Mouse (Mus musculus) liver, embryonic 14.5 days (tissue): ENCODE results near the gene Scarb1. TPM values are rescaled to one million over a fixed set of nuclear protein-coding genes. Genes with fewer than 3 reads are reported as not detected.
"Not testable (repeated sequence)": the region's sequence is repeated elsewhere in the genome, so short reads cannot be mapped to it uniquely, and the experiment has no call there.

Experiments
- ATAC-seq: fragments of 200-750 bp; cut with Nextera tagmentation; 2 replicates; pipeline ENCODE4 v1.8.0; 2017; ENCODE audit warnings: moderate number of reproducible peaks, mild to moderate bottlenecking, moderate library complexity; ENCODE audit not compliant: insufficient read depth
- DNase-seq, 3 experiments: peaks; one replicate each; pipeline ENCODE4 v3.0.0-alpha.2; 2012 to 2013; ENCODE audit warnings: low read depth in 3 of 3, low spot score in 3 of 3
- H3K27ac ChIP-seq: fragments of 300-500 bp; sonication (generic); 2 replicates; pipeline ENCODE4 v1.5.1; 2014; ENCODE audit warnings: moderate library complexity, mild to moderate bottlenecking, control low read depth, inconsistent platforms
- H3K27me3 ChIP-seq: fragments of 300-500 bp; sonication (generic); 2 replicates; pipeline ENCODE4 v1.6.1; 2014; ENCODE audit warnings: mild to moderate bottlenecking, low read length, moderate library complexity; ENCODE audit not compliant: control insufficient read depth, insufficient read depth
- H3K36me3 ChIP-seq: fragments of 300-500 bp; sonication (generic); replicated peaks from 2 replicates; pipeline ENCODE4 v1.6.1; 2014; ENCODE audit warnings: low read depth; ENCODE audit not compliant: control insufficient read depth, insufficient read depth
- H3K4me1 ChIP-seq, 2 experiments: fragments of 200-500 bp in 1 of 2; fragments of 300-500 bp in 1 of 2; sonication (generic) in 1 of 2; replicated peaks; 2 replicates each; pipeline ENCODE4 v1.6.1; 2012 to 2014; ENCODE audit warnings: antibody characterized with exemption in 1 of 2, inconsistent platforms in 1 of 2, low read length in 1 of 2; ENCODE audit not compliant: control insufficient read depth in 2 of 2, insufficient read depth in 2 of 2
- H3K4me2 ChIP-seq: fragments of 300-500 bp; sonication (generic); 2 replicates; pipeline ENCODE4 v1.6.1; 2014; ENCODE audit warnings: low read depth, mild to moderate bottlenecking, control low read depth, moderate library complexity
- H3K4me3 ChIP-seq, 2 experiments: fragments of 200-500 bp in 1 of 2; fragments of 300-500 bp in 1 of 2; sonication (generic) in 1 of 2; 2 replicates each; pipeline ENCODE4 v1.5.1; 2012 to 2014; ENCODE audit warnings: low read depth in 2 of 2, low read length in 2 of 2, mild to moderate bottlenecking in 2 of 2, control low read depth in 1 of 2, inconsistent platforms in 1 of 2, moderate library complexity in 1 of 2; ENCODE audit not compliant: insufficient read depth in 1 of 2
- H3K9ac ChIP-seq: fragments of 300-500 bp; sonication (generic); replicated peaks from 2 replicates; pipeline ENCODE4 v1.6.1; 2014; ENCODE audit warnings: mild to moderate bottlenecking, control low read depth, moderate library complexity
- H3K9me3 ChIP-seq: fragments of 300-500 bp; sonication (generic); 2 replicates; pipeline ENCODE4 v1.6.1; 2016; ENCODE audit warnings: low read length, mixed read lengths; ENCODE audit not compliant: control insufficient read depth
- CTCF ChIP-seq: IDR thresholded peaks from 2 replicates; pipeline ENCODE4 v1.5.1; 2016; ENCODE audit warnings: antibody characterized with exemption, low read depth, control low read depth
- EP300 ChIP-seq: IDR thresholded peaks from 2 replicates; pipeline ENCODE4 v1.6.1; 2016; ENCODE audit warnings: antibody characterized with exemption, low read depth
- WGBS: fragments of 180-500 bp; shearing (Covaris S2); extraction: QIAGEN DNeasy Blood & Tissue Kit; methylation state at CpG from one replicate; pipeline ENCODE4 v1.1.7; 2014; ENCODE audit not compliant: insufficient replicate concordance; 5-methylcytosine and 5-hydroxymethylcytosine counted together
- polyA plus RNA-seq, 2 experiments: library from polyadenylated mRNA; depleted of rRNA in 1 of 2; stranded (reverse) in 1 of 2; unstranded in 1 of 2; fragments of >200 nt; fragmentation: Nextera tagmentation in 1 of 2; extraction: Ambion mirVana in 1 of 2; gene quantifications; 2 replicates each; pipeline versions ENCODE4 v1.2.1 to v1.2.3; 2012 to 2014

Scarb1 gene
- 50.1 and 54.1 TPM in 2 replicates for polyA plus RNA-seq (2012; rRNA removed)
- polyA plus RNA-seq (2014; fragmentation: Nextera tagmentation; extraction: Ambion mirVana), result 41.6 and 50.6 TPM in 2 replicates

GRCm38 (mm10) chr5:125340547-125341262 is at the start of gene Scarb1:
TSS of gene Scarb1 (minus strand) at chr5:125341094.
- WGBS, result under 1% methylated on average over 41 of the region's 42 CpGs
- DNase-seq (peak; percentile 68 to 76 (median 73)), ATAC-seq (peak; percentile 87)
- Histone ChIP-seq H3K9ac (peak within 1 kb of the TSS; percentile 80), H3K9me3 (no peaks in the 10 kb centered on the region), H3K4me1 (peaks cover 33 to 46% of the 10 kb centered on the region in 2 experiments), H3K4me3 (peak within 1 kb of the TSS; percentile 88 to 90), H3K36me3 (no peaks in the 10 kb centered on the region), H3K27me3 (no peaks in the 10 kb centered on the region), H3K27ac (peak within 1 kb of the TSS; percentile 90), H3K4me2 (peak within 1 kb of the TSS; percentile 92)
- TF ChIP-seq CTCF, result 0 out of 2 replicates have a peak, but pooled peaks have one; percentile 1
- TF ChIP-seq EP300, result no peak

DNA sequence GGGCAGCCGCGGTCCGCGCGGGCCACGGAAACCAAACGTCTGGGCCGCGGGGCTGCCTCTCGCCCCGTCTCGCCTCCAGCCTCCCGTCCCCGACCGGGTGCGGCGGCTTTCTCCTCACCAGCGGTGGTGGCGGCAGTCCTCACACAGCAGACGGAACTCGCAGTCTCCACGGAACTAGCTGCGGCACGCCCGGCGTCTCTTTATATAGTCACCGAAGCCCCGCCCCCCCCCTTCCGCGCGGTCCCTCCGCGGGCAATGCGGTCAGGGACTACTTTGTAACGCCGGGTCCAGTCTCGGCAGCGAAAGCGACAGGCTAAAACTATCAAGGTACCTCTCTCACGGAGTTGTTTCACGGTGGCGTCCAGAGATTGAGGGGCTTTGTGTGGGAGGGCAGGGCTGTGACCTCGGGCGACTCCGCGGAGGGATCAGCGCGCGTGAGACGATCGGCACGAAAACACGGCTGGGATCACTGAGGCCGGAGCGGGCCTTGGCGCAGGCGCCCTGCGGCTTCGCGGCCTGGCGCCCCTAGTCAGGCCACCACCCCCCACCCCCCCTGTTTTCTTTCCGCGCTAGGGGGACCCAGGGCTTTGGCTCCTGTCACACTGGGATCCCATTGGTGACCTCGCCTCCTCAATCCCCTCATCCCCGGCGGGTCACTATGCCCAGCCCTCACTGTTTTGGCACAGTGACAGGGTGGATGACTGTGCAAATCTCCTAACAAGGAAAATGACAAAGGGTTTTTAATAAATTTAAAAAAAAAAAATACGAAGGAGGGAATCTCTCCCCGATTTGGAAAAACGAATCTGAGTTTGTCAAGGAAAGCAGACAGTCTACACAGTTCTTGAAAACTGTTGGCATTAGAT is 48.9 kb upstream of the Scarb1 start, which contains the start of gene Ubc:
Gene Ubc (minus strand): TSS at position 624 of the 863 bp plus-strand sequence.
- TF ChIP-seq EP300, result peak; percentile 61; the same call in 1 of the 2 replicates
- TF ChIP-seq CTCF, result no peak
- H3K4me3 ChIP-seq, result peak within 1 kb of the TSS; percentile 92 to 95
- H3K4me1 ChIP-seq, result peaks cover 20 to 34% of the 10 kb centered on the region in 2 experiments
- under 1% methylated on average over 69 of the region's 69 CpGs for WGBS
- peak within 1 kb of the TSS; percentile 89 for H3K27ac ChIP-seq
- no peaks in the 10 kb centered on the region for H3K27me3 ChIP-seq
- H3K9ac ChIP-seq, result peak within 1 kb of the TSS; percentile 98
- H3K4me2 ChIP-seq, result peak within 1 kb of the TSS; percentile 91
- ATAC-seq, result peak; percentile 70
- H3K36me3 ChIP-seq, result peaks cover 19% of the 10 kb centered on the region
- peak; percentile 86 to 91 (median 89) for DNase-seq
- H3K9me3 ChIP-seq, result no peaks in the 10 kb centered on the region

DNA sequence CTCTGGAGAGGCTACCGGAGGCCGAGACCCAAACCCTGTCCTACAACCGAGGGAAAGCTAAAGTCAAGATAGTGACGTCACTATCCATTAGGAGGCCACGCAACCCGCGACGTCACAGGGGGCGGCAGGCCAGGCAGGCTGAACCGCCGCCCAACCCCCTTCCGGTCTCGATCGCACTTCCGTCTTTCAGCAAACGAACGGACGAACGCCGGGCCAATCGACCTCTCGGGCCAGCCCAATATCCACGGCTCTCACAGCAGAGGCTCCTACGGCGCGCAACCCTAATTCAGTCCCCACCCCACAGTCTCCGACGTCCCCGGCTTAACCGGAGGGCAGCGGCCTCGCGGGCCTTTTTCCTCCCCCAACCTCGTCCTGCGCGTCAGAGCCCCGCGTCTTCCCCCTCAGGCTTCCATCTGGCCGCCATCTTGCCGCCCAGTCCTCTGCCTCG is 48.3 kb upstream of the Scarb1 start, which contains the start of gene Gm10382:
Gene Gm10382 (plus strand): TSS at position 192 of the 448 bp plus-strand sequence.
- Histone ChIP-seq H3K4me3 (peak within 1 kb of the TSS; percentile 92 to 95), H3K27ac (peak within 1 kb of the TSS; percentile 89), H3K4me2 (peak within 1 kb of the TSS; percentile 91), H3K9me3 (no peaks in the 10 kb centered on the region), H3K4me1 (peaks cover 15 to 30% of the 10 kb centered on the region in 2 experiments), H3K27me3 (no peaks in the 10 kb centered on the region), H3K9ac (peak within 1 kb of the TSS; percentile 98), H3K36me3 (peaks cover 24% of the 10 kb centered on the region)
- peak; percentile 72 to 80 (median 77) for DNase-seq
- under 1% methylated on average over 41 of the region's 41 CpGs for WGBS
- TF ChIP-seq EP300 (no peak; the same call in 1 of the 2 replicates), CTCF (no peak)
- peak; percentile 50 for ATAC-seq

- ATAC-seq (no peak), DNase-seq (no peak)
- peak overlapping the region; percentile 89 for H3K27ac ChIP-seq
- H3K4me2 ChIP-seq, result peak overlapping the region; percentile 91
- TF ChIP-seq CTCF, result no peak
- TF ChIP-seq EP300, result no peak
- WGBS, result 16% methylated on average over 13 of the region's 13 CpGs
- peaks cover 9 to 24% of the 10 kb centered on the region in 2 experiments for H3K4me1 ChIP-seq
- H3K9me3 ChIP-seq, result no peaks in the 10 kb centered on the region
- peaks cover 24% of the 10 kb centered on the region for H3K36me3 ChIP-seq
- peak overlapping the region; percentile 98 for H3K9ac ChIP-seq
- no peaks in the 10 kb centered on the region for H3K27me3 ChIP-seq
- H3K4me3 ChIP-seq, result peak overlapping the region; percentile 92 to 95
Measured at GRCm38 (mm10) chr5:125388358-125389092, 47.6 kb upstream of the Scarb1 start.

DNA sequence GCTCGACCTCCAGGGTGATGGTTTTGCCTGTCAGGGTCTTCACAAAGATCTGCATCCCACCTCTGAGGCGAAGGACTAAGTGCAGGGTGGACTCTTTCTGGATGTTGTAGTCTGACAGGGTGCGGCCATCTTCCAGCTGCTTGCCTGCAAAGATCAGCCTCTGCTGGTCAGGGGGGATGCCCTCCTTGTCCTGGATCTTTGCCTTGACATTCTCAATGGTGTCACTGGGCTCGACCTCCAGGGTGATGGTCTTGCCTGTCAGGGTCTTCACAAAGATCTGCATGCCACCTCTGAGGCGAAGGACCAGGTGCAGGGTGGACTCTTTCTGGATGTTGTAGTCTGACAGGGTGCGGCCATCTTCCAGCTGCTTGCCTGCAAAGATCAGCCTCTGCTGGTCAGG is 46.4 kb upstream of the Scarb1 start:
- not testable (repeated sequence) for H3K27me3 ChIP-seq, H3K4me2 ChIP-seq, H3K4me3 ChIP-seq, H3K9me3 ChIP-seq, H3K27ac ChIP-seq, ATAC-seq, H3K9ac ChIP-seq, DNase-seq
- Histone ChIP-seq H3K36me3 (peaks cover 24% of the 10 kb centered on the region), H3K4me1 (peaks cover 4 to 17% of the 10 kb centered on the region in 2 experiments)
- WGBS, result 76% methylated on average over 4 of the region's 6 CpGs
